Mouse (Mus musculus) midbrain, embryonic 15.5 days (tissue): ENCODE results near the gene Dlk2. TPM values are rescaled to one million over a fixed set of nuclear protein-coding genes. Genes with fewer than 3 reads are reported as not detected.

Experiments
- ATAC-seq: fragments of 200-750 bp; cut with Nextera tagmentation; replicated peaks from 2 replicates; pipeline ENCODE4 v1.8.0; 2017; ENCODE audit warnings: moderate TSS enrichment
- H3K27ac ChIP-seq: fragments of 300-500 bp; sonication (generic); 2 replicates; pipeline ENCODE4 v1.5.1; 2015; ENCODE audit warnings: mild to moderate bottlenecking, inconsistent platforms
- H3K27me3 ChIP-seq: fragments of 300-500 bp; sonication (generic); replicated peaks from 2 replicates; pipeline ENCODE4 v1.6.1; 2015; ENCODE audit warnings: inconsistent platforms
- H3K36me3 ChIP-seq: fragments of 300-500 bp; sonication (generic); replicated peaks from 2 replicates; pipeline ENCODE4 v1.6.1; 2015; ENCODE audit warnings: inconsistent platforms
- H3K4me1 ChIP-seq: fragments of 300-500 bp; sonication (generic); 2 replicates; pipeline ENCODE4 v1.6.1; 2015; ENCODE audit warnings: inconsistent platforms
- H3K4me2 ChIP-seq: fragments of 300-500 bp; sonication (generic); 2 replicates; pipeline ENCODE4 v1.6.1; 2015; ENCODE audit warnings: inconsistent platforms, mild to moderate bottlenecking, moderate library complexity
- H3K4me3 ChIP-seq: fragments of 300-500 bp; sonication (generic); 2 replicates; pipeline ENCODE4 v1.5.1; 2015; ENCODE audit warnings: mild to moderate bottlenecking, inconsistent platforms
- H3K9ac ChIP-seq: fragments of 300-500 bp; sonication (generic); 2 replicates; pipeline ENCODE4 v1.6.1; 2015; ENCODE audit warnings: mild to moderate bottlenecking, inconsistent platforms
- H3K9me3 ChIP-seq: fragments of 300-500 bp; sonication (generic); 2 replicates; pipeline ENCODE4 v1.6.1; 2016; ENCODE audit warnings: inconsistent platforms
- WGBS: fragments of 180-500 bp; shearing (Covaris S2); methylation state at CpG from one replicate; pipeline ENCODE4 v1.1.7; 2015; ENCODE audit warnings: mixed read lengths; 5-methylcytosine and 5-hydroxymethylcytosine counted together
- polyA plus RNA-seq: library from polyadenylated mRNA; unstranded; fragments of >200 nt; fragmentation: Nextera tagmentation; extraction: Ambion mirVana; gene quantifications from 2 replicates; pipeline ENCODE4 v1.2.1, GENCODE M21; 2015

Dlk2 gene
- polyA plus RNA-seq, 1 experiment from 2014 or later, result 22.5 TPM

GRCm38 (mm10) chr17:46336475-46336874 lies 39.3 kb downstream of the Dlk2 start:
- Histone ChIP-seq H3K4me2 (no peak overlapping the region), H3K36me3 (no peaks in the 10 kb centered on the region), H3K9ac (no peak overlapping the region), H3K27me3 (no peaks in the 10 kb centered on the region), H3K4me3 (no peak overlapping the region), H3K27ac (no peak overlapping the region), H3K9me3 (no peaks in the 10 kb centered on the region), H3K4me1 (no peaks in the 10 kb centered on the region)
- no peak for ATAC-seq
- WGBS, result 25% methylated on average over 5 of the region's 5 CpGs

DNA sequence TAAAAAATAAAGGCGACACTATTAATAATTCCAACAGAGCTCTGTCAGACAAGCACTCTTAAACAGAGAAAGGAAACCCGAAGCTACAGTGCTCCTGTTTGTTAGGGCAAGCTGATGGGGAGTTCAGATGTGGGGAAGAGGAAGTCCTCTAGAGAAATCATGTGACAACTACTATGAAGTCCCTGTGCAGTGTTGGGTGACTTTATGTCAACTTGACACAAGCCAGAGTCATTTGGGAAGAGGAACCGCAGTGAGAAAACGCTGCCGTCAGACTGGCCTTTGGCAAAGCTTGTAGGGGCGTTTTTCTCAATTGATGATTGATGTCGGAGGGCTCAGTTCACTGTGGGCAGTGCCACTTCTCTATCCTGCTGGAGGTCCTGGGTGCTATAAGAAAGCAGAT lies 44.0 kb downstream of the Dlk2 start:
- Histone ChIP-seq H3K4me2 (no peak overlapping the region), H3K9ac (no peak overlapping the region), H3K36me3 (no peaks in the 10 kb centered on the region), H3K4me3 (no peak overlapping the region), H3K27ac (no peak overlapping the region), H3K27me3 (no peaks in the 10 kb centered on the region), H3K9me3 (no peaks in the 10 kb centered on the region), H3K4me1 (no peaks in the 10 kb centered on the region)
- 85% methylated on average over 7 of the region's 7 CpGs for WGBS
- ATAC-seq, result no peak

GRCm38 (mm10) chr17:46351026-46351700 lies 53.9 kb downstream of the Dlk2 start:
- no peak for ATAC-seq
- Histone ChIP-seq H3K9me3 (no peaks in the 10 kb centered on the region), H3K4me2 (no peak overlapping the region), H3K4me3 (no peak overlapping the region), H3K36me3 (no peaks in the 10 kb centered on the region), H3K27me3 (no peaks in the 10 kb centered on the region), H3K4me1 (no peaks in the 10 kb centered on the region), H3K9ac (no peak overlapping the region), H3K27ac (no peak overlapping the region)
- 85% methylated on average over 8 of the region's 8 CpGs for WGBS

Other genes starting within 250 kb of the Dlk2 start
- 147 TPM in 2 replicates for gene Mrps18a, start 186.4 kb upstream of the Dlk2 start, polyA plus RNA-seq
- 51.2 and 51.9 TPM in 2 replicates for gene Rsph9, start 153.2 kb upstream of the Dlk2 start, polyA plus RNA-seq
- 21.3 and 24.8 TPM in 2 replicates for gene Mad2l1bp, start 143.9 kb upstream of the Dlk2 start, polyA plus RNA-seq
- gene Gtpbp2, start 136.4 kb upstream of the Dlk2 start, polyA plus RNA-seq, result 46.2 and 46.3 TPM in 2 replicates
- gene Polh, start 94.8 kb upstream of the Dlk2 start, polyA plus RNA-seq, result 7.4 and 8.2 TPM in 2 replicates
- gene Xpo5, start 94.6 kb upstream of the Dlk2 start, polyA plus RNA-seq, result 40.4 and 41.0 TPM in 2 replicates
- 71.6 and 78.4 TPM in 2 replicates for gene Polr1c, start 49.4 kb upstream of the Dlk2 start, polyA plus RNA-seq
- 95.2 and 107 TPM in 2 replicates for gene Yipf3, start 49.3 kb upstream of the Dlk2 start, polyA plus RNA-seq
- 14.7 and 16.6 TPM in 2 replicates for gene Lrrc73, start 43.9 kb upstream of the Dlk2 start, polyA plus RNA-seq
- 29.4 and 31.4 TPM in 2 replicates for gene Tjap1, start 14.4 kb upstream of the Dlk2 start, polyA plus RNA-seq
- 10.7 TPM in 2 replicates for gene Abcc10, start 30.9 kb downstream of the Dlk2 start, polyA plus RNA-seq
- 18.7 and 21.8 TPM in 2 replicates for gene Zfp318, start 86.3 kb downstream of the Dlk2 start, polyA plus RNA-seq
- 2.0 and 3.0 TPM in 2 replicates for gene Crip3, start 131.5 kb downstream of the Dlk2 start, polyA plus RNA-seq
- gene Slc22a7, start 141.0 kb downstream of the Dlk2 start, polyA plus RNA-seq, result not detected in 2 replicates
- gene Ttbk1, start 190.3 kb downstream of the Dlk2 start, polyA plus RNA-seq, result 8.7 and 9.0 TPM in 2 replicates
- 14.5 and 17.3 TPM in 2 replicates for gene Dnph1, start 199.3 kb downstream of the Dlk2 start, polyA plus RNA-seq
- 25.0 and 26.7 TPM in 2 replicates for gene Cul9, start 249.0 kb downstream of the Dlk2 start, polyA plus RNA-seq